Mouse (Mus musculus) mouse embryonic stem cell (cell line): ENCODE measurements around the gene Olfr122.

Experiments used
- in situ Hi-C, 2 experiments: fragments of 300-500 bp; cut with MboI; formaldehyde crosslinking; loops; 1 replicate in 1 of 2; 3 replicates in 1 of 2; pipeline ENCODE4 v1.14.3; 2019 to 2020; ENCODE audit warnings: low sequenced_read_pairs in 2 of 2, low pct_unique_long_range_greater_than_20kb in 1 of 2, mixed read lengths in 1 of 2; ENCODE audit not compliant: unreplicated experiment in 1 of 2

Olfr122 gene

DNA sequence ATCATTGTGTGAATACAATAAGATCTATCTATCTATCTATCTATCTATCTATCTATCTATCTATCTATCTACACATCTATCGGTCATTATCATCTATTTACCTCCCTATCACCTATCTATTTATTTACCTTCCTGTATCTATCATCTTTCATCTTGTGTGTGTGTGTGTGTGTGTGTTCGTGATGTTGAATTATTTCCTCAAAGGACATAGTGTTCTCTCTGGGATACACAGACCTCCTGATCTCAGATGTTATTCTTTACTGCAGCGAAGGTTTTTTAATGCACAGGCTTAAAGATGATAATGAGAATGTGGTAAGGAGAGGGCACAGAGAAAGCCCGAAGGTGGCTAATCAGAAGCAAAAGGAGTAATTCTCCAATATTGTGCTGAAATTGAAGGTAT lies at the start of gene Olfr122:
Gene Olfr122, plus strand, starts transcription at position 301 of the 400 bp plus-strand sequence.
- in situ Hi-C loops, result no loop called here

DNA sequence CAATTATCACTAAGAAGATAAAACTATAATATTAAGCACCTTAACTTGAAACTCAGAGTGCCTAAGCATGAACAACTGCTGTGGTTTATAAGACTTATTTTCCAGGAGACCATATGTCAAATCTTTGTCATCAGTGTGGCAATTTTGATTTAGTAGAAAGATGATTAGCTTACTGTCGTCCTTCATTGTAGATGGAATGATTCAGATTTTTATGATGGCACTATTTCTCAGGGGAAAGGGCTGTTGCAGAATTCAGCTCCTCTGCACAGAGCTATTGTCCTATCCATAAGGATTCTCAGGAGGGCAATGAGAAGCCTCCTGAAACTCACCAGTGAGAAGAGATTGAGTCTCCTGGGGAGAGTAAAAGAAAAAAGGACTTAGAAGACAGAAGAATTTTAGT lies 46.9 kb upstream of the Olfr122 start, which contains the start of gene Olfr120:
Gene Olfr120, plus strand, starts transcription at position 301 of the 400 bp plus-strand sequence.
- in situ Hi-C loops, result no loop called here

DNA sequence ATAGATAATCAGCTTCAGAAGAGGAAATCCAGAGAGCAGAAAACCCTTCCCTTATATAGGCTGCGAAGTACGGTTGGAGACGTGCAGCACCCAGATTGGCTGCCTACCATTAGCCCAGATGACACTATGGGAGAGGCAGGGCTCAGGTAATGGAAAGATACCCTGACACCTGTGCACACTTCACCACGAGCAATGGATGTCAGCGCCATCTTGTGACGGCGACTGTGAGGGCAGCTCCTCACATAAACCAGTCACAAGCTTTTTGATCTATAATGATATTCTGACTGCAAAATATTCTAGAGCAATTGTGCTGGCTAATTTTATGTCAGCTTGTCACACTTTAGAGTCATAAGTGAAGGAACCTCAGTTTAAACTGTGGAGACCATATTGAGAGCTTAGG lies 30.3 kb upstream of the Olfr122 start:
- in situ Hi-C loops, result no loop called here

DNA sequence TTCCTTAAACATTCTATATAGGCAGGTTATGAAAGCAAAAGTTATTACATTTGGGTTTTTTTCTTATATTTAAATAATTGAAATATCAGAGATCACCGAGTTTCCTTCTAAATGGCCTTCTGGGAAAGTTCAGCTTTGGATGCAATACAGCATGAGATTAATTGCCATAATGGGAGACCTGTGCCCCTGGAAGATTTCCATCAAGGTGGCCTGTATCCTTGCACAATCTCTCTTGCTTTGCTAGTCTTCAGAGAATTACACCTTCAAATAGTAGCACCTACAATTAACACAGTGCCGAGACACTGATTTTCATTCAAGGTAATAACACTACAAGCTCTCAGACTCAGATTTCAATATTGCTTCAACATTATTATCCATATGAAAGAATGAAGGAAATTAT lies 24.8 kb downstream of the Olfr122 start, which contains the start of gene Olfr123:
Gene Olfr123, plus strand, starts transcription at position 301 of the 400 bp plus-strand sequence.
- in situ Hi-C loops, result no loop called here

DNA sequence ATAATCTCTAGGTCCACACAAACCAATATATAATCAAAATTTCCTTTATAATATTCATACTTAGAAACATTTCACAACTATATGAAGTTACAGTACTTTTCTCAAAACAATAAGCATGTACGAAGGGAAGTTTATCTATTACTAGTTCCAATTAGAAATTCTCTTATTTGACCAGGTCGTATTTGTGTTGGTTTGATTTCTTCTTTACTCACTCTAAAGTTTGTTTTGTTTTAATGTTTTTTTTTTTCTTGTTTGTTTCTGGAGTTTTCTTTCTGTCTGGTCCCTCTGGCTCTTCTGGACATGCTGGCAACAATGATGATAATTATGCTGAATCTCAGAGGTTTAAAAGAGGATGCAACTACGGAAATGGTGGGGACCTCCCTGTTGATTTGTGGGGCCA lies 31.2 kb downstream of the Olfr122 start, which contains the start of gene Olfr124:
Gene Olfr124, plus strand, starts transcription at position 301 of the 400 bp plus-strand sequence.
- in situ Hi-C loops, result no loop called here
